Mouse (Mus musculus): ENCODE results near the gene Suco.

DNA sequence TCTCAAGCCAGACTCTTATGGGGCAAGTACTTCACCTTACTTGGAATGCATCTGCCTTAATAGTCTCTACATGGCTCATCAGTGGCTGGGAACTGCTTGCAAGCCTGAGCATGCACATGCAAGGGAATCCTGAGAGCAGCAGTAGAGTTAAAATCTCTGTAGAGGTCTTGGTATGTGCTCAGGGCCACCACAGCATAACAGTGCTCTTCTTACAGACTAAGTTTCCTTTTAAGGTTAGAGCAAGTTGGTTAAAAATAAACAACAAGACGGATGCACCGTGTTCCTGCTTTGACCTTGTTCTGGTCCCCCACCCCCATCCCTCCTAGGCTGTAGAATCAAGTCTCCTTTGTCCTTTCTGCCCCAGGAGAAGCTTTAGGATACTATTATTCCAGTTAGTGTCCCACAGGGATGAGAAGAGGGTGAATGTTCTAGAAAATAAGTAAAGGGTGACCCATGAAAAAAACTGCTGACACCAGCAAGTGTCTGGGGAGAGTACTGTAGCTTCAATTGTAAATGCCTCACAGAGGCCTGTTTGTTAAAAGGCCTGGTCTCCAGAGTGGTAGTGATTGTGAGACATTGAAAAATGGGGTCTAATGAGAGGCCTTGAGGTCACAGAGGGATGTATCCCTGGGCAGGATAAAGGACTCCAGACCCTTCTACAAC, 31.4 kb upstream of the Suco start:
- TF ChIP-seq POLR2A (IDR thresholded peaks at IDR 0.05; ENCODE audit: borderline replicate concordance, extremely low read depth, insufficient read depth, insufficient read length, poor library complexity, severe bottlenecking) (no peak), CTCF (IDR thresholded peaks at IDR 0.05; ENCODE audit: borderline replicate concordance, extremely low read depth, insufficient read depth, insufficient read length) (no peak)
